Mouse (Mus musculus) embryo, embryonic 10 days (tissue): ENCODE results near the gene Prcc.
A peak's percentile ranks its signal among the peaks of the same experiment; 100 is the strongest.

Source experiments
- DNase-seq: peaks from one replicate; pipeline ENCODE4 v3.0.0-alpha.2; 2015; ENCODE audit warnings: low spot score

The Prcc gene

GRCm38 (mm10) chr3:87885281-87886003 lies at the start of gene Prcc:
Prcc (minus strand) TSS chr3:87885608.
- DNase-seq = peak; percentile 99

DNA sequence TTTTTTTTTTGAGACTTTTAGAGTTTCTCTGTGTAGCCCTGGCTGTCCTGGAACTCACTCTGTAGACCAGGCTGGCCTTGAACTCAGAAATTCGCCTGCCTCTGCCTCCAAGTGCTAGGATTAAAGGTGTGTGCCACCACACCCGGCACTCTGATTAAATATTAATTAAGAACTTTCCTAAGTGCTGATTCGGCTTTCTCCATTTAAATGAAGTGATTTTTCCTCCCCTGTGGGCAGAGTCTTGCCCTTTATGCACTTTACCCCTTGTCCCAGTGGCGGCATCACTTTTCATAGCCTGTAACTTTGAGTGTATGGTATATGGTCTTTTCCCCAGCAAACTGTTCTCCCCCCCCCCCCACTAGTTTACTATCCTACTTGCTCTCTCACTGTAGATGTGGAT lies 49.8 kb upstream of the Prcc start:
- no peak for DNase-seq

- DNase-seq = no peak
These were observed 49.1 kb upstream of the Prcc start for GRCm38 (mm10) chr3:87934501-87934900.

- no peak for DNase-seq
These were observed 48.6 kb upstream of the Prcc start for GRCm38 (mm10) chr3:87934026-87934425.

DNA sequence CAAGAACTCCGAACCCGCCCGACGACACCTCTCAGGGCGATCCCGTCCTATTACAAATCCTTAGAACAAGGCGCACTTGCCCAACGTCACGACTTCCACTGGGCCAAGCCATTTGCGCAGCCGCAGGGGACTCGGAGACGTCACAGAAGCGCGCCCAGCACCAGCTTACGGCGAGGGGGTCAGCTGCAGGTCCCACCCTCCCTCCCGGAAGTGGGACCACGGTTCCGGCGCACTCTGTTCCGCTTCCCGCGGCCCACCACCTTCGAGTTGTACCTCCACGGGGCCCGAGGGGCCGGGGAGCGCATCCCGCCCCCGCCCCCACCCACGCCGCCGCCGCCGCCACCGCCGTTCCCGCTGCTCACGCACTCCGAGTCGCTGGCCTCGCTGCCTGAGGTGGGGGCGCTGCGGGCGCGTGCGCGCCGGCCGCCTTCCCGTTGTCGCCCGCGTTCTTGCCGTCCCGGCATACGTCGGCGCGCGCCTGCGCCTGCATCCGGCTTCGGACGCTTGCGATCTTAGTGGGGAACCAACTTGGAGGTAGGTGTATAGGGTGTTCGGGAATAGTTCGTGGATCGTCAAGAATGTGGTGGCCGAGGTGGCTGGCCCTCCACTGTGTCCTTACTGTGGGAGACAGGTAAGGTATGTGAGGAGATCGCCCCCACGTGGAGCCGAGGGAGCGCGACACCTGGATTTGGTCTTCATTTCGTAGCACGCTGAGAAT lies 44.8 kb upstream of the Prcc start, which contains the start of the genes Isg20l2 and Rrnad1:
TSS of gene Isg20l2 (plus strand) at position 237 of the 718 bp plus-strand sequence.
TSS of gene Rrnad1 (minus strand) at position 640 of the 718 bp plus-strand sequence.
- peak; percentile 99 for DNase-seq

GRCm38 (mm10) chr3:87929341-87930077 lies 44.1 kb upstream of the Prcc start:
- DNase-seq = no peak

DNA sequence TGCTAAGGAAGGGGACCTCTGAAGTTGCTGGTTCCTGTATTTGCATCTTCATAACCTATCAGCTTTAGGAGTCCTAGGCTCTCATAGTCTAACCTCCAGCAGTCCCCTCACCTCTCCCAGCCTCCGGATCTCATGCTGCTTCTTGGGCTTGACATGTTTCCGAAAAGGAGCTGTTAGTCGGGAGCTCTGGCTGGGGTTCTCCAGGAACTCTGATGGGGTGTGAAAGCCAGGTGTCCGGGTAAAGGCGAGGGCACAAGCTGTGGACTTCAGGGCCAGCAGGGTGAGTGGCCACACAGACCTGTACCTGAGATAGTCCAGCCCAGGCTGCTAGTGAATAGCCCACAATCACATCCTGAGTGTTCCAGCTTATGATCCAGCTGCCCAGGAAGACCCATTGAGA lies 42.0 kb upstream of the Prcc start:
- no peak for DNase-seq

DNA sequence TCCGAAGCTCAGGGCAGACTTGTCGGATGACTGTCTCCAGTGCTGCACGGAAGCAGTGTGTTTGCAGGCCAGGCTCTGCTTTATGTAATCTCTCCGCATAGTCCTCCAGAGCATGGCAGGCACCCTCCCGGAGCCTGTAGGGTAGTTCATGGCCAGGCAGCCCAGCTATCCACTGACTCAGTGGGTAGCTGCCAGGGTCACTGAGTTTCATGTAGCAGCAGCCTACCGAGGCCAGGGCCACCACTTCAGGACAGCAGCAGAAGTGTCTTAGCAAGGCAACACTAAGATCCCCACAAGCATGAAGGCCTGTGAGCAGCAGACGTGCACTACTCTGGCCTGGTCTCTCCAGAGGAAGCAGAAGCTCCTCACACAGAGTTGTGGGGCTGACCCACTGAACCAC lies 39.6 kb upstream of the Prcc start:
- no peak for DNase-seq

- DNase-seq = no peak
These were observed 35.0 kb upstream of the Prcc start for GRCm38 (mm10) chr3:87920270-87920943.

DNA sequence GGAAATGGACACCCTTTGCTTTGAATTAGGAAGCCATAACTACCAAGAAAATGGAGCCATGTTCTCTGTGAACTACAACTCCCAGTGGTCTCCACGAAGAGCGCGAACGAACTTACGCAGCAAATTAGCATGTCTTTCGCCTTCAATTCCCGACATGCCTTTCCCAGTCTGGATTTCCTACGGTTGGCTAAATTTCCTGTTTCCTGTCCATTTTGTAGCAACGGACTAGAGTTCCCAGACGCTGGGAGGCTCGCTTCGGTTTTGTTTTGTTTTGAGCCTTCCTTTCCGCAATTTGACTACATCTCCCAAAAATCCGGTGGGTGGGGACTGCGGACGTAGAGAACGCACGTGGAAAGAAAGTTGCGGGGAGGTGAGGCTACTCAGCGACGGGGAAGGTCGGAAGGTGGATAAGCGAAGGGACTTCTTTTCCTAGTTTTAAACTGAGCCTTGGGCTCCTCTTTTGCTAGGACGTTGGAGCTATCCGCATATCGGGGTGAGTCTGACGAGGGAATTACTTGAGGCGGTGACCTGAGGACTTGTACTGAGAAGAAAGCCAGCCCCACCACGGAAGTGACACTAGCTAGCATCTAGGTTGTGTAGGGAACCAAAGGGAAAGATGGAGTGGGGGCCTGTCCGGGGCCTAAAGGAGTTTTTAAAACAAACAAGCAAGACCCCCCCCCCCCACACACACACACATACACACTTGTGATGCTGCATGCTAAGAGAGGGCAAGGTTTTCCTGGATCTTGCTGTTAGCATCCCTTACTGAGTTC lies 34.1 kb upstream of the Prcc start, which contains the start of gene Mrpl24:
TSS of gene Mrpl24 (plus strand) at position 171 of the 773 bp plus-strand sequence.
- peak; percentile 96 for DNase-seq

DNA sequence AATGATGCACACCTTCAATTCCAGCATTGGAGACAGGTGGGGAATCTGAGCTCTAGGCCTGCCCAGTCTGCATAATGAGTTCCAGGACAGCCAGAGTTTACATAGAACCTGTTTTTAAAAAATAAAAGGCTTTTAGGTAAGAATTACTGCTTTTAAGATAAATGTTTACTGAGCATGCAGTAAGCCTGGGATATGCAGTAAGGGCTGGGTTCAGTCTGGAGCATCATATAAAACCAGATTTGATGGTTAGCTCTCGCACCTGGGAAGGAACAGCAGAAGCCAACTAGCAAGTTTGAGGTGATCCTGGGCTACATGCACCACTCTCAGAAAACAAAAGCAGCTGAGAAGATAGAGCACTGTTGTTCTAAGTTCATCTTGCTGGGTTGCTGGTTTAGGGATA lies 33.1 kb upstream of the Prcc start:
- DNase-seq = no peak

DNA sequence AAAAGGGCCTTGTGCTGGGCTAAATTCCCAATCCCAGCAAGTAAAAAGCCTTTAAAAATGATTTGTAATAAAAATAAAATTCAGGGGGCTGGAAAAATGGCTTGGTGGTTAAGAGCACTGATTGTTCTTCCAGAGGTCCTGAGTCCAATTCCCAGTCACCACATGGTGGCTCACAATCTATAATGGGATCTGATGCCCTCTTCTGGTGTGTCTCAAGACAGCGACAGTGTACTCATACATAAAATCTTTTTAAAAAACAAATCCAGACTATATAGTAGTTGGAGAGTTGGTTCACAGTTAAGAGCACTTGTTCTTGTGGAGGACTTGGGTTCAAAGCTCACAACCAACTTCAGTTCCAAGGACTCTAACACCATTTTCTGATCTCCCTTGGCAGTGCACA lies 31.6 kb upstream of the Prcc start:
- DNase-seq = no peak

- DNase-seq = no peak
These were observed 28.5 kb upstream of the Prcc start for GRCm38 (mm10) chr3:87913891-87914290.

- DNase-seq = no peak
These were observed 28.1 kb upstream of the Prcc start for GRCm38 (mm10) chr3:87913491-87913890.

DNA sequence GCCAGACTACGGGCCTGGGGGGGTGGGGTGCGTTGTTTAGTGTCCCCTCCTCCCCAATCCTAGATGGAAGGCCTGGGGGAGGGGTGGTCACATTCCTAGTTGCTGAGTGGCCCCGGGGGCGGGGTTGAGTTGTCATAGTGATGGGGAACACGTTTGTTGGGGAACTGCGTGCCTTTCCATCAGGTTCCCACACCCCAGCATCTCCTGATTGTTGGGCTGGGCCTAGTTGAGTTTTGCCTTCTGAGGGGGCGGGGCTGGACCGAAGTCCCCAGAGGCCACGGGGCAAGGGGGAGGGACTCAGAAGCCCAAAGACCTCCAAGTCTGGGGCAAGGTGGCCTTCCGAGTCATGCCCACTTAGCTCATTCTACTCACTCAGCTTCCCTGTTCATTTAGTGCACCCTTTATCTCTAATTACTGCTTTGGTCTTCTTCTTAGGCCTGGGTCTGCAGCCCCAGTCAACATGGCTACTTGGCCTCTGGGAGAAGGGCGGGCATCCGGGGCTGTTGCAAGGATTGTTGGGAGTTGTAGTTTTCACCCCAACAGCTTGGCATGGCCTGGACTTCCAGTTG lies 25.2 kb upstream of the Prcc start:
- DNase-seq = peak; percentile 85

DNA sequence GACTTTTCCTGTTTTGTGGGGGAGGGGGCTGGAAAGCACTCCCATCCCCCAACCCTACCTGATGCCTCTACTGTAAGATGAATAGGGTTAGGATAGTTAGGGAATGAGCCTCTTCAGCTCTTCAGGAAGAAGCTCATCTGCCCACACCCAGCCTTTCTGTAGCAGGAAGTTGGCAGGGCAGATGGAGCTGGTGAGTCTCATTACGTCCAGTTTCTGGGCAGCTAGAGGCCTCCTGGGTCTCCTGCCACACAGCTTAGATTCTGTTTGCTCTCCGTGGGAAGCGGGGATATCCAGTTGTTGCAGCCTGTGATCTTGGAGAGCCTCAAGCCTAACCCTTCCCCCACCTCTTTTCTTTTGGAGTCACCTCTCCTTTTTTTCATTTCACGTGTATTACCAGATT lies 24.5 kb upstream of the Prcc start:
- DNase-seq = peak; percentile 17

- DNase-seq = no peak
These were observed 24.0 kb upstream of the Prcc start for GRCm38 (mm10) chr3:87909381-87909780.

GRCm38 (mm10) chr3:87907906-87908305 lies 22.5 kb upstream of the Prcc start:
- no peak for DNase-seq

GRCm38 (mm10) chr3:87906981-87907857 lies 21.8 kb upstream of the Prcc start:
- peak; percentile 58 for DNase-seq

- peak; percentile 50 for DNase-seq
These were observed 21.2 kb upstream of the Prcc start for GRCm38 (mm10) chr3:87906601-87906980.
